Mouse (Mus musculus): ENCODE data around the gene Syndig1. TPM values are rescaled to one million over a fixed set of nuclear protein-coding genes. Genes with fewer than 3 reads are reported as not detected.

Syndig1 gene
- polyA plus RNA-seq, 1 experiment from 2014 or later, result 4.2 TPM

GRCm38 (mm10) chr2:150023873-150024339 lies 194.9 kb downstream of the Syndig1 start:
- Histone ChIP-seq H3K36me3 (no peaks in the 10 kb centered on the region), H3K4me2 (no peak overlapping the region), H3K9ac (no peak overlapping the region), H3K4me1 (no peaks in the 10 kb centered on the region), H3K9me3 (no peaks in the 10 kb centered on the region), H3K4me3 (no peak overlapping the region), H3K27me3 (no peaks in the 10 kb centered on the region), H3K27ac (no peak overlapping the region)
- 25% methylated on average over 2 of the region's 2 CpGs for WGBS
- ATAC-seq (ENCODE audit: insufficient number of reproducible peaks, insufficient read depth, low FRiP score, low TSS enrichment, low read depth), result no peak

- Histone ChIP-seq H3K36me3 (no peaks in the 10 kb centered on the region), H3K4me1 (no peaks in the 10 kb centered on the region), H3K27me3 (no peaks in the 10 kb centered on the region), H3K4me3 (no peak overlapping the region), H3K27ac (no peak overlapping the region), H3K4me2 (no peak overlapping the region), H3K9ac (no peak overlapping the region), H3K9me3 (no peaks in the 10 kb centered on the region)
- 89% methylated on average over 7 of the region's 7 CpGs for WGBS
- no peak for ATAC-seq (ENCODE audit: insufficient number of reproducible peaks, insufficient read depth, low FRiP score, low TSS enrichment, low read depth)
Measured at GRCm38 (mm10) chr2:150043531-150043930, 214.5 kb downstream of the Syndig1 start.

Other genes starting within 250 kb of the Syndig1 start
- gene C530025M09Rik, start 2.0 kb downstream of the Syndig1 start, polyA plus RNA-seq (2015; fragmentation: Nextera tagmentation; extraction: Ambion mirVana), result 0.47 TPM in 1 of 2 replicates, not detected in the other

Data from embryonic facial prominence, embryonic 13.5 days (tissue).